Mouse (Mus musculus) effector memory CD4-positive, alpha-beta T cell, adult 5 months (primary cell): ENCODE results near the gene Ercc1. TPM values are rescaled to one million over a fixed set of nuclear protein-coding genes. Genes with fewer than 3 reads are reported as not detected.

Experiments
- polyA plus RNA-seq: library from polyadenylated mRNA; unstranded; fragments of 100-300 nt; shearing (Covaris generic); gene quantifications from one replicate; pipeline ENCODE4 v1.2.1, GENCODE M21; 2017

Ercc1 gene
- polyA plus RNA-seq = 68.8 TPM

GRCm38 (mm10) chr7:19344237-19344847 is at the start of gene Ercc1:
Ercc1 (plus strand) TSS chr7:19344778.

GRCm38 (mm10) chr7:19309884-19310641 is 34.5 kb upstream of the Ercc1 start, which contains the start of gene Fosb:
Fosb (minus strand) TSS chr7:19310051.

GRCm38 (mm10) chr7:19359299-19359891 is 14.8 kb downstream of the Ercc1 start, which contains the start of the genes Cd3eap and Ppp1r13l:
Cd3eap (minus strand) TSS chr7:19359483.
Ppp1r13l (plus strand) TSS chr7:19359749.

GRCm38 (mm10) chr7:19381377-19382165 is 37.0 kb downstream of the Ercc1 start, which contains the start of gene Ercc2:
Ercc2 (plus strand) TSS chr7:19382010.

GRCm38 (mm10) chr7:19403731-19404296 is 59.2 kb downstream of the Ercc1 start, which contains the start of gene Klc3:
Klc3 (minus strand) TSS chr7:19404104.

GRCm38 (mm10) chr7:19404476-19404875 is 59.9 kb downstream of the Ercc1 start, which contains the start of gene Ckm:
Ckm (plus strand) TSS chr7:19404776.

Other genes with a start within 250 kb of the Ercc1 start
- gene Gm4969, start 226.4 kb upstream of the Ercc1 start, polyA plus RNA-seq = not detected
- gene Fbxo46, start 224.9 kb upstream of the Ercc1 start, polyA plus RNA-seq = 11.3 TPM
- 12.8 TPM for gene Qpctl, start 195.5 kb upstream of the Ercc1 start, polyA plus RNA-seq
- 30.8 TPM for gene Snrpd2, start 195.1 kb upstream of the Ercc1 start, polyA plus RNA-seq
- gene Gipr, start 178.7 kb upstream of the Ercc1 start, polyA plus RNA-seq = not detected
- 16.7 TPM for gene Eml2, start 168.4 kb upstream of the Ercc1 start, polyA plus RNA-seq
- gene Gpr4, start 132.2 kb upstream of the Ercc1 start, polyA plus RNA-seq = 0.12 TPM
- 95.5 TPM for gene Opa3, start 116.4 kb upstream of the Ercc1 start, polyA plus RNA-seq
- gene Vasp, start 73.0 kb upstream of the Ercc1 start, polyA plus RNA-seq = 224 TPM
- gene Ppm1n, start 64.7 kb upstream of the Ercc1 start, polyA plus RNA-seq = 0.97 TPM
- 0.14 TPM for gene Rtn2, start 62.2 kb upstream of the Ercc1 start, polyA plus RNA-seq
- gene Fosb, start 34.7 kb upstream of the Ercc1 start, polyA plus RNA-seq = 65.7 TPM
- gene Cd3eap, start 14.7 kb downstream of the Ercc1 start, polyA plus RNA-seq = 5.2 TPM
- gene Ppp1r13l, start 15.0 kb downstream of the Ercc1 start, polyA plus RNA-seq = 1.9 TPM
- gene Ercc2, start 37.2 kb downstream of the Ercc1 start, polyA plus RNA-seq = 7.5 TPM
- 6.9 TPM for gene Klc3, start 59.3 kb downstream of the Ercc1 start, polyA plus RNA-seq
- gene Ckm, start 60.0 kb downstream of the Ercc1 start, polyA plus RNA-seq = not detected
- 6.2 TPM for gene Mark4, start 114.0 kb downstream of the Ercc1 start, polyA plus RNA-seq
- not detected for gene Exoc3l2, start 118.6 kb downstream of the Ercc1 start, polyA plus RNA-seq
- gene Bloc1s3, start 163.6 kb downstream of the Ercc1 start, polyA plus RNA-seq = 4.3 TPM
- gene Trappc6a, start 163.6 kb downstream of the Ercc1 start, polyA plus RNA-seq = 43.9 TPM
- gene Nkpd1, start 173.1 kb downstream of the Ercc1 start, polyA plus RNA-seq = not detected
- gene Ppp1r37, start 218.3 kb downstream of the Ercc1 start, polyA plus RNA-seq = 16.7 TPM
- gene Zfp296, start 232.5 kb downstream of the Ercc1 start, polyA plus RNA-seq = 1.1 TPM
- 79.8 TPM for gene Gemin7, start 232.8 kb downstream of the Ercc1 start, polyA plus RNA-seq